Mouse (Mus musculus) left cerebral cortex, adult 2 months (tissue): ENCODE measurements at regions not wholly inside any gene's neighbourhood (a gene's known extent, or its start where the extent isn't known, plus 50 kb on each side); places are given as distances from the start of the nearest gene placed in this dataset.
A peak's percentile ranks its signal among the peaks of the same experiment; 100 is the strongest.

ENCODE experiments used
- DNase-seq, 2 experiments: peaks; one replicate each; pipeline ENCODE4 v3.0.0; 2021 to 2022; ENCODE audit warnings: low spot score in 2 of 2, mixed read lengths in 1 of 2; ENCODE audit errors: extremely low spot score in 1 of 2
- H3K27ac ChIP-seq: fragments of 200-600 bp; 2 replicates; pipeline ENCODE4 v1.8.1; 2022
- H3K4me3 ChIP-seq: fragments of 200-600 bp; 2 replicates; pipeline ENCODE4 v1.8.1; 2022
- CTCF ChIP-seq: fragments of 200-600 bp; IDR thresholded peaks from 2 replicates; pipeline ENCODE4 v1.8.1; 2022; ENCODE audit warnings: antibody characterized with exemption, mild to moderate bottlenecking, moderate library complexity
- intact Hi-C: fragments of 180-260 bp; cut with DNase I; formaldehyde crosslinking; loops from one replicate; pipeline ENCODE4 v1.15.1; 2025

- no peak for TF ChIP-seq CTCF
- intact Hi-C loops, result no loop called here
- no peak for DNase-seq
- H3K27ac ChIP-seq, result no peak overlapping the region
- H3K4me3 ChIP-seq, result no peak overlapping the region
These were observed 89.6 kb upstream of the Zfp366 start for GRCm38 (mm10) chr13:99095006-99095405.

GRCm38 (mm10) chr13:99094221-99094620, 90.4 kb upstream of the Zfp366 start:
- H3K27ac ChIP-seq, result no peak overlapping the region
- intact Hi-C loops, result loop anchor here (5.0 kb wide), 1 partner anchor 222 kb away; no protein-coding TSS in a partner anchor
- TF ChIP-seq CTCF, result no peak
- H3K4me3 ChIP-seq, result no peak overlapping the region
- DNase-seq, result no peak

GRCm38 (mm10) chr13:99093269-99093668, 91.4 kb upstream of the Zfp366 start:
- peak; percentile 77 to 80 for DNase-seq
- intact Hi-C loops, result loop anchor here (2.0 to 5.0 kb wide), 2 partner anchors 168 to 221 kb away; no protein-coding TSS in a partner anchor
- Histone ChIP-seq H3K27ac (peak overlapping the region; percentile 55; the same call in 1 of the 2 replicates), H3K4me3 (no peak overlapping the region)
- TF ChIP-seq CTCF, result peak; percentile 92

GRCm38 (mm10) chr13:99092279-99092930, 92.2 kb upstream of the Zfp366 start:
- H3K27ac ChIP-seq, result no peak overlapping the region
- intact Hi-C loops, result loop anchor here (2.0 to 5.0 kb wide), 2 partner anchors 168 to 220 kb away; no protein-coding TSS in a partner anchor
- TF ChIP-seq CTCF, result no peak
- no peak overlapping the region for H3K4me3 ChIP-seq
- DNase-seq, result no peak

GRCm38 (mm10) chr13:99091562-99092278, 92.9 kb upstream of the Zfp366 start:
- no peak for DNase-seq
- TF ChIP-seq CTCF, result no peak
- intact Hi-C loops, result loop anchor here (2.0 to 5.0 kb wide), 2 partner anchors 167 to 219 kb away; no protein-coding TSS in a partner anchor
- H3K27ac ChIP-seq, result no peak overlapping the region
- no peak overlapping the region for H3K4me3 ChIP-seq

- Histone ChIP-seq H3K4me3 (no peak overlapping the region), H3K27ac (no peak overlapping the region)
- intact Hi-C loops, result loop anchor here (5.0 kb wide), 1 partner anchor 218 kb away; no protein-coding TSS in a partner anchor
- no peak for DNase-seq
- no peak for TF ChIP-seq CTCF
These were observed 94.3 kb upstream of the Zfp366 start for GRCm38 (mm10) chr13:99090361-99090760.

GRCm38 (mm10) chr13:99088285-99088684, 96.3 kb upstream of the Zfp366 start:
- intact Hi-C loops, result no loop called here
- TF ChIP-seq CTCF, result no peak
- no peak overlapping the region for H3K27ac ChIP-seq
- no peak for DNase-seq
- no peak overlapping the region for H3K4me3 ChIP-seq

GRCm38 (mm10) chr13:99079331-99079761, 95.0 kb upstream of the 1700024P04Rik start:
- H3K27ac ChIP-seq, result peak overlapping the region; percentile 66
- intact Hi-C loops, result loop anchor here (2.0 to 5.0 kb wide), 2 partner anchors 67 to 207 kb away; no protein-coding TSS in a partner anchor
- no peak for DNase-seq
- H3K4me3 ChIP-seq, result no peak overlapping the region
- TF ChIP-seq CTCF, result no peak

GRCm38 (mm10) chr13:99078643-99079042, 94.3 kb upstream of the 1700024P04Rik start:
- H3K27ac ChIP-seq, result peak overlapping the region; percentile 59; the same call in 1 of the 2 replicates
- intact Hi-C loops, result loop anchor here (2.0 to 5.0 kb wide), 2 partner anchors 68 to 206 kb away; no protein-coding TSS in a partner anchor
- no peak overlapping the region for H3K4me3 ChIP-seq
- no peak for TF ChIP-seq CTCF
- DNase-seq, result no peak

GRCm38 (mm10) chr13:99077039-99077749, 92.8 kb upstream of the 1700024P04Rik start:
- intact Hi-C loops, result loop anchor here (5.0 kb wide), 1 partner anchor 205 kb away; no protein-coding TSS in a partner anchor
- DNase-seq, result no peak
- Histone ChIP-seq H3K27ac (no peak overlapping the region), H3K4me3 (no peak overlapping the region)
- no peak for TF ChIP-seq CTCF

- Histone ChIP-seq H3K4me3 (no peak overlapping the region), H3K27ac (no peak overlapping the region)
- intact Hi-C loops, result loop anchor here (5.0 kb wide), 1 partner anchor 203 kb away; no protein-coding TSS in a partner anchor
- no peak for TF ChIP-seq CTCF
- DNase-seq, result no peak
These were observed 91.1 kb upstream of the 1700024P04Rik start for GRCm38 (mm10) chr13:99075467-99075866.
